11 mouse cellular contexts compared by ENCODE assay signal in genomic region chr1:192830444-192830843, GRCm38 (mm10). TPM values are rescaled to one million over a fixed set of nuclear protein-coding genes. Genes with fewer than 3 reads are reported as not detected.
DNase-seq lines count a peak whose midpoint lies in the region; ATAC-seq and TF ChIP-seq lines count a peak whose summit lies in the region.
"Had no signal": no experiment of that assay in that cellular context is flagged by ENCODE, and none has a peak within 500 bp of the region (broad histone marks: within the 10 kb centered on the region; RNA-seq: fewer than 3 reads in every experiment).

No protein-coding gene starts in this region.

- H3K4me1 ChIP-seq in forebrain, embryonic 11.5 days (replicated peaks; ENCODE audit: control insufficient read depth, insufficient read depth, low read length) = peaks cover 26% of the 10 kb centered on the region
- peaks cover 8% of the 10 kb centered on the region; the same call in 1 of the 2 replicates for H3K4me1 ChIP-seq in forebrain, postnatal 0 days (ENCODE audit: insufficient read depth)
- peaks cover 11% of the 10 kb centered on the region for H3K4me1 ChIP-seq in hindbrain, embryonic 11.5 days (replicated peaks; ENCODE audit: control insufficient read depth, insufficient read depth, low read length)
- H3K4me1 ChIP-seq in neural tube, embryonic 12.5 days = peaks cover 54% of the 10 kb centered on the region

- ATAC-seq in forebrain, embryonic 11.5 days (replicated peaks; ENCODE audit: low FRiP score) = no peak
- ATAC-seq in forebrain, postnatal 0 days = no peak
- no peak for ATAC-seq in hindbrain, embryonic 11.5 days (ENCODE audit: low FRiP score)
- no peak for ATAC-seq in neural tube, embryonic 12.5 days (ENCODE audit: low FRiP score, low read depth)

- no peak overlapping the region for H3K4me3 ChIP-seq in forebrain, embryonic 11.5 days (ENCODE audit: low read depth, low read length)
- H3K4me3 ChIP-seq in forebrain, postnatal 0 days (ENCODE audit: low read depth, low read length) = no peak overlapping the region
- H3K4me3 ChIP-seq in hindbrain, embryonic 11.5 days (ENCODE audit: low read depth, low read length) = no peak overlapping the region
- no peak overlapping the region for H3K4me3 ChIP-seq in neural tube, embryonic 12.5 days
- H3K4me3 ChIP-seq: erythroblast, embryonic 14.5 days had no signal

- no peak for DNase-seq in forebrain, embryonic 11.5 days (ENCODE audit: low spot score)
- no peak for DNase-seq in forebrain, postnatal 0 days
- peak; percentile 48 for DNase-seq in hindbrain, embryonic 11.5 days (ENCODE audit: low spot score)
- DNase-seq in kidney, postnatal 10 days = peak; percentile 37
- no peak for DNase-seq in adrenal gland, adult 2 months
- DNase-seq in cerebellum, adult 9-10 months = no peak
- DNase-seq in urinary bladder, postnatal 25 days (ENCODE audit: low spot score) = no peak
- DNase-seq: heart, postnatal 10 days; left cerebral cortex, postnatal 4 days had no signal

- H3K9me3 ChIP-seq in forebrain, embryonic 11.5 days (ENCODE audit: control insufficient read depth, low read length) = no peaks in the 10 kb centered on the region
- no peaks in the 10 kb centered on the region for H3K9me3 ChIP-seq in forebrain, postnatal 0 days (ENCODE audit: low read length)
- H3K9me3 ChIP-seq in hindbrain, embryonic 11.5 days (ENCODE audit: control insufficient read depth, low read length) = no peaks in the 10 kb centered on the region
- no peaks in the 10 kb centered on the region for H3K9me3 ChIP-seq in neural tube, embryonic 12.5 days

- H3K27ac ChIP-seq in forebrain, embryonic 11.5 days (ENCODE audit: low read depth, low read length) = peak overlapping the region; percentile 43; the same call in 1 of the 2 replicates
- H3K27ac ChIP-seq in forebrain, postnatal 0 days (ENCODE audit: low read depth, low read length) = no peak overlapping the region
- peak overlapping the region; percentile 60 for H3K27ac ChIP-seq in hindbrain, embryonic 11.5 days (ENCODE audit: low read depth, low read length)
- H3K27ac ChIP-seq in neural tube, embryonic 12.5 days = peak overlapping the region; percentile 26; the same call in 1 of the 2 replicates

- WGBS in forebrain, embryonic 11.5 days = 3% methylated on average over 6 of the region's 6 CpGs
- 11% methylated on average over 6 of the region's 6 CpGs for WGBS in forebrain, postnatal 0 days
- whole genome bisulfite sequencing in hindbrain, embryonic 11.5 days = 5% methylated on average over 6 of the region's 6 CpGs
- 6% methylated on average over 6 of the region's 6 CpGs for WGBS in neural tube, embryonic 12.5 days

- H3K4me2 ChIP-seq in forebrain, embryonic 11.5 days (ENCODE audit: low read depth, low read length, severe bottlenecking) = no peak overlapping the region
- no peak overlapping the region for H3K4me2 ChIP-seq in forebrain, postnatal 0 days (ENCODE audit: low read depth)
- H3K4me2 ChIP-seq in hindbrain, embryonic 11.5 days (replicated peaks; ENCODE audit: low read depth, low read length) = no peak overlapping the region
- H3K4me2 ChIP-seq in neural tube, embryonic 12.5 days (replicated peaks) = no peak overlapping the region

- no peaks in the 10 kb centered on the region for H3K36me3 ChIP-seq in forebrain, embryonic 11.5 days (ENCODE audit: control insufficient read depth, insufficient read depth, low read length)
- H3K36me3 ChIP-seq in forebrain, postnatal 0 days (ENCODE audit: insufficient read depth) = no peaks in the 10 kb centered on the region
- no peaks in the 10 kb centered on the region for H3K36me3 ChIP-seq in hindbrain, embryonic 11.5 days (ENCODE audit: control insufficient read depth, insufficient read depth, low read length)
- H3K36me3 ChIP-seq in neural tube, embryonic 12.5 days = no peaks in the 10 kb centered on the region

- H3K9ac ChIP-seq in forebrain, embryonic 11.5 days (ENCODE audit: low read length) = no peak overlapping the region
- H3K9ac ChIP-seq in forebrain, postnatal 0 days = no peak overlapping the region
- H3K9ac ChIP-seq in hindbrain, embryonic 11.5 days (ENCODE audit: low read depth, low read length) = no peak overlapping the region
- no peak overlapping the region for H3K9ac ChIP-seq in neural tube, embryonic 12.5 days

- no peak for TF ChIP-seq CTCF in forebrain, postnatal 0 days (IDR thresholded peaks at IDR 0.05; ENCODE audit: low read depth)

- H3K27me3 ChIP-seq in forebrain, embryonic 11.5 days (ENCODE audit: control insufficient read depth, insufficient read depth, low read length) = peaks cover 13% of the 10 kb centered on the region
- no peaks in the 10 kb centered on the region for H3K27me3 ChIP-seq in forebrain, postnatal 0 days (ENCODE audit: insufficient read depth, low read length)
- peaks cover 17% of the 10 kb centered on the region for H3K27me3 ChIP-seq in hindbrain, embryonic 11.5 days (ENCODE audit: control insufficient read depth, insufficient read depth, low read length)
- H3K27me3 ChIP-seq in neural tube, embryonic 12.5 days (replicated peaks) = peaks cover 20% of the 10 kb centered on the region

RNA-seq across cellular contexts. Expression of gene Sertad4, which starts 25.1 kb away (rescaled TPM):
- 17.2 and 17.3 TPM in 2 replicates for polyA plus RNA-seq in forebrain, embryonic 11.5 days (2014; fragmentation: Nextera tagmentation; extraction: Ambion mirVana)
- total RNA-seq in forebrain, postnatal 0 days (2014; rRNA removed) = 10.7 and 14.2 TPM in 2 replicates
- 24.6 and 30.4 TPM in 2 replicates for polyA plus RNA-seq in forebrain, postnatal 0 days (2015; fragmentation: Nextera tagmentation; extraction: Ambion mirVana)
- 21.3 and 24.8 TPM in 2 replicates for polyA plus RNA-seq in hindbrain, embryonic 11.5 days (2014; fragmentation: Nextera tagmentation; extraction: Ambion mirVana)
- polyA plus RNA-seq in neural tube, embryonic 12.5 days (2016; fragmentation: Nextera tagmentation; extraction: Ambion mirVana) = 25.2 and 25.7 TPM in 2 replicates
- total RNA-seq in adrenal gland, adult 2 months (2021) = 1 to 10 TPM; 4.4 to 7.9 TPM
- 4.1 and 5.2 TPM in 2 replicates for polyA plus RNA-seq in adrenal gland, adult 2 months (2012; rRNA removed)

RNA-seq across cellular contexts. Expression of gene Hhat, which starts 59.4 kb away (rescaled TPM):
- 6.2 and 8.0 TPM in 2 replicates for polyA plus RNA-seq in forebrain, embryonic 11.5 days (2014; fragmentation: Nextera tagmentation; extraction: Ambion mirVana)
- total RNA-seq in forebrain, postnatal 0 days (2014; rRNA removed) = 2.6 and 2.8 TPM in 2 replicates
- polyA plus RNA-seq in forebrain, postnatal 0 days (2015; fragmentation: Nextera tagmentation; extraction: Ambion mirVana) = 1.8 TPM in 2 replicates
- polyA plus RNA-seq in hindbrain, embryonic 11.5 days (2014; fragmentation: Nextera tagmentation; extraction: Ambion mirVana) = 5.5 and 8.0 TPM in 2 replicates
- polyA plus RNA-seq in neural tube, embryonic 12.5 days (2016; fragmentation: Nextera tagmentation; extraction: Ambion mirVana) = 7.0 and 7.2 TPM in 2 replicates
- total RNA-seq in adrenal gland, adult 2 months (2021) = 1 to 10 TPM; 4.9 to 5.6 TPM
- 12.8 and 15.1 TPM in 2 replicates for polyA plus RNA-seq in adrenal gland, adult 2 months (2012; rRNA removed)
- polyA plus RNA-seq: erythroblast, embryonic 14.5 days had no signal

Comparison
In these comparisons a context has a peak if more than half of its experiments do, and no peak if none do; other contexts are left out.
1. DNase-seq: peak in hindbrain, embryonic 11.5 days (single experiment) and kidney, postnatal 10 days (single experiment); none in forebrain, embryonic 11.5 days (single experiment), forebrain, postnatal 0 days (single experiment), adrenal gland, adult 2 months (single experiment), cerebellum, adult 9-10 months (single experiment) and urinary bladder, postnatal 25 days (single experiment).